ENCODE assay signal across 27 mouse cellular contexts in the genomic region with DNA sequence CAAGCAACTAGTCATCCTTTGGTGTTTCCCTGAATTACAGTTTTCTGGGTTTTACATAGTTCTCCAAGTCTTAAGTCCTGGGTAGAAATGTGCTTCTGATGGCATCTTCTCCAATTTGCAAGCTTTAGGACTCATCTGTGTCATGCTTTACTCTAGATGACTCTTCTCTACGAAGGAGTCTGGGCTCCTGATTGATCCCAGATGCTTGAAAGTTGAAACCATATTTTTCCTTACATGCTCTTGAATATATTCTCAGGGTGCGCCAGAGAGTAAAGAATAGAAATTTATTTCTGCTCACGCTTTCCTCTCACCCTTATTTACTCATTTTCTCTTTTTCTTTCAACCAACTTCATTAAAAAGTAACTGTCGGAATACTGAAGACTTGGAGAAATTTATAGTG.
"Had no signal": no experiment of that assay in that cellular context is flagged by ENCODE, and none has a peak within 500 bp of the region (broad histone marks: within the 10 kb centered on the region; RNA-seq: fewer than 3 reads in every experiment).

No protein-coding gene starts in this region.

- H3K9ac ChIP-seq: heart, embryonic 12.5 days; hindbrain, embryonic 13.5 days; hindbrain, embryonic 15.5 days; kidney, embryonic 15.5 days; limb, embryonic 12.5 days; limb, embryonic 15.5 days; liver, embryonic 12.5 days; liver, embryonic 14.5 days had no signal

- DNase-seq: gastrocnemius, adult 2 months; gastrocnemius, postnatal 10 days; gastrocnemius, postnatal 25 days; heart, adult 18-20 months; heart, postnatal 10 days; heart, postnatal 4 days; kidney, adult 11 months; kidney, adult 2 months; kidney, adult 9 months; kidney, postnatal 14 days; kidney, postnatal 36 days; layer of hippocampus, adult 9-11 months; layer of hippocampus, postnatal 36 days; left cerebral cortex, postnatal 4 days had no signal

- H3K4me1 ChIP-seq: heart, embryonic 10.5 days; heart, embryonic 12.5 days; hindbrain, embryonic 10.5 days; hindbrain, embryonic 13.5 days; hindbrain, embryonic 15.5 days; kidney, embryonic 15.5 days; limb, embryonic 12.5 days; limb, embryonic 15.5 days; liver, embryonic 12.5 days had no signal

- H3K27ac ChIP-seq: gastrocnemius, adult 2 months; heart, embryonic 10.5 days; hindbrain, embryonic 10.5 days; hindbrain, embryonic 13.5 days; hindbrain, embryonic 15.5 days; hindbrain, postnatal 0 days; kidney, embryonic 15.5 days; kidney, postnatal 0 days; limb, embryonic 12.5 days; limb, embryonic 15.5 days; liver, embryonic 12.5 days; liver, embryonic 14.5 days had no signal

- H3K9me3 ChIP-seq: heart, embryonic 10.5 days; heart, embryonic 12.5 days; hindbrain, embryonic 10.5 days; hindbrain, embryonic 13.5 days; hindbrain, embryonic 15.5 days; kidney, embryonic 15.5 days; limb, embryonic 12.5 days; limb, embryonic 15.5 days; liver, embryonic 12.5 days had no signal

- H3K4me3 ChIP-seq: gastrocnemius, adult 2 months; heart, embryonic 10.5 days; heart, embryonic 12.5 days; hindbrain, embryonic 10.5 days; hindbrain, embryonic 13.5 days; hindbrain, embryonic 15.5 days; kidney, embryonic 15.5 days; limb, embryonic 12.5 days; limb, embryonic 15.5 days; liver, embryonic 12.5 days had no signal

- ATAC-seq: hindbrain, postnatal 0 days; intestine, embryonic 16.5 days; liver, embryonic 12.5 days had no signal

- H3K4me2 ChIP-seq: heart, embryonic 12.5 days; hindbrain, embryonic 13.5 days; hindbrain, embryonic 15.5 days; kidney, embryonic 15.5 days; limb, embryonic 12.5 days; limb, embryonic 15.5 days; liver, embryonic 12.5 days had no signal

- H3K36me3 ChIP-seq: heart, embryonic 10.5 days; heart, embryonic 12.5 days; hindbrain, embryonic 10.5 days; hindbrain, embryonic 13.5 days; hindbrain, embryonic 15.5 days; kidney, embryonic 15.5 days; limb, embryonic 12.5 days; limb, embryonic 15.5 days; liver, embryonic 12.5 days had no signal

- H3K27me3 ChIP-seq: heart, embryonic 12.5 days; hindbrain, embryonic 13.5 days; hindbrain, embryonic 15.5 days; kidney, embryonic 15.5 days; limb, embryonic 12.5 days; limb, embryonic 15.5 days; liver, embryonic 12.5 days had no signal
